Mouse (Mus musculus) thymus, adult 2 months (tissue): Measurements from ENCODE around the gene Tsku.

Experiments
- CTCF ChIP-seq: fragments of 200-500 bp; IDR thresholded peaks from 2 replicates; pipeline ENCODE4 v1.5.1; 2012; ENCODE audit warnings: mild to moderate bottlenecking, control low read depth, low read length, moderate library complexity, borderline replicate concordance; ENCODE audit not compliant: control insufficient read depth, poor library complexity, insufficient read depth; ENCODE audit errors: extremely low read depth
- POLR2A ChIP-seq: fragments of 200-500 bp; IDR thresholded peaks from 2 replicates; pipeline ENCODE4 v1.6.1; 2012; ENCODE audit warnings: mild to moderate bottlenecking, low read length, control low read depth, moderate library complexity; ENCODE audit not compliant: control insufficient read depth, poor library complexity, insufficient read depth; ENCODE audit errors: extremely low read depth

DNA sequence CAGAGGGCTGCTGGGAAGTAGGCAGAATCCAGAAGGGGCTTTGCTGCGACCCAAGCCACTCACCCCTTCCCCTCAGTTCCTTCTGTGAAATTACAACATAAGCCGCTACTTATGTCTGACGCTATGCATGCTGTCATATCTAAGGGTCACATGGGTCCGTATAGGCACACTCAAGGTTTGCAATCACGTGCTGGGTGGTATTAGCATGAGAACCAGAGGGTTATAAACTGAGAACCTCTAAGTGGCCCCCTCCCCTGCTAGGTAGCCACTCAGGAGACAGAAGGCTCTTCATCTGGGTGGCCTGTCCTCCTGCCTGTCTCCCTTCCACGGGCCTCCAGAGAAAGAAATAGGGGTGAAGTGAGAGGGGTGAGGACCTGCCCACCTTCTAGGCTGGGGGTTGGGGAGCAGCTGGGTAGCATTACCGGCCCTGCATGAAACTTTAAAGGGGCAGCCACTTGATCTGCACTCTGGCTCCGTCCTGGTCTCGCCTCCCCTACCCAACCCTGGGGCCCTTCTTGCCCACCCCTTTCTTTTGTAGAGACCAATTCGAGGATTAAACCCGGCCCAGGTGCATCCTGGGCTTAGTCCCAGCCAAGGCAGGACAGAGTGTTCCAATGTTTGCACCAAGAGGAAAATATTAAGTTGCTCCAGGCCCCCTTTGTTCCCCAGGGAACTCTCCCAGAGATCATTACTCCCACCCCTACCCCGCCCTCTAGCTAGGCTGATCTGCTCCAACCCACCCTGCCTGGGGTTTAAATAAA lies 6.8 kb downstream of the Tsku start:
- TF ChIP-seq CTCF (no peak), POLR2A (no peak)
